Mouse (Mus musculus): Measurements from ENCODE around the gene Ncbp1. TPM values are rescaled to one million over a fixed set of nuclear protein-coding genes. Genes with fewer than 3 reads are reported as not detected.
A peak's percentile ranks its signal among the peaks of the same experiment; 100 is the strongest.

The Ncbp1 gene
- polyA plus RNA-seq, 1 experiment, result 17.0 TPM

- no peak overlapping the region for H3K27ac ChIP-seq (ENCODE audit: insufficient read depth, low read length)
- no peaks in the 10 kb centered on the region for H3K27me3 ChIP-seq (ENCODE audit: control insufficient read depth, insufficient read depth, low read length)
- DNase-seq (ENCODE audit: low read depth in 1 of 2, low spot score in 2 of 2), result no peak
- no peak overlapping the region for H3K4me3 ChIP-seq (ENCODE audit: extremely low read depth, insufficient read depth, insufficient read length)
- WGBS, result 64% methylated on average over 8 of the region's 8 CpGs
- no peaks in the 10 kb centered on the region for H3K4me1 ChIP-seq (ENCODE audit: control insufficient read depth, insufficient read depth, insufficient read length)
- H3K36me3 ChIP-seq (ENCODE audit: control insufficient read depth, insufficient read depth, low read length), result peaks cover 27% of the 10 kb centered on the region
- TF ChIP-seq POLR2A (IDR thresholded peaks at IDR 0.05; ENCODE audit: low read depth, low read length) (no peak), CTCF (IDR thresholded peaks at IDR 0.05; ENCODE audit: extremely low read depth, insufficient read depth, insufficient read length, insufficient replicate concordance) (no peak)
Observed at GRCm38 (mm10) chr4:46129311-46130004, 9.0 kb upstream of the Ncbp1 start.

- H3K27ac ChIP-seq (ENCODE audit: insufficient read depth, low read length), result no peak overlapping the region
- peaks cover 22% of the 10 kb centered on the region for H3K36me3 ChIP-seq (ENCODE audit: control insufficient read depth, insufficient read depth, low read length)
- DNase-seq (ENCODE audit: low read depth in 1 of 2, low spot score in 2 of 2), result peak in 1 of 2 experiments; percentile 41
- H3K4me3 ChIP-seq (ENCODE audit: extremely low read depth, insufficient read depth, insufficient read length), result no peak overlapping the region
- WGBS, result 83% methylated on average over 3 of the region's 3 CpGs
- peak; percentile 33; the same call in 1 of the 2 replicates for TF ChIP-seq CTCF (IDR thresholded peaks at IDR 0.05; ENCODE audit: extremely low read depth, insufficient read depth, insufficient read length, insufficient replicate concordance)
- no peak for TF ChIP-seq POLR2A (IDR thresholded peaks at IDR 0.05; ENCODE audit: low read depth, low read length)
- no peaks in the 10 kb centered on the region for H3K4me1 ChIP-seq (ENCODE audit: control insufficient read depth, insufficient read depth, insufficient read length)
- H3K27me3 ChIP-seq (ENCODE audit: control insufficient read depth, insufficient read depth, low read length), result no peaks in the 10 kb centered on the region
Observed at GRCm38 (mm10) chr4:46130221-46130620, 8.2 kb upstream of the Ncbp1 start.

GRCm38 (mm10) chr4:46131791-46132190 lies 6.6 kb upstream of the Ncbp1 start:
- DNase-seq (ENCODE audit: low read depth in 1 of 2, low spot score in 2 of 2), result no peak
- no peaks in the 10 kb centered on the region for H3K27me3 ChIP-seq (ENCODE audit: control insufficient read depth, insufficient read depth, low read length)
- no peaks in the 10 kb centered on the region for H3K4me1 ChIP-seq (ENCODE audit: control insufficient read depth, insufficient read depth, insufficient read length)
- no peak overlapping the region for H3K4me3 ChIP-seq (ENCODE audit: extremely low read depth, insufficient read depth, insufficient read length)
- no peak overlapping the region for H3K27ac ChIP-seq (ENCODE audit: insufficient read depth, low read length)
- WGBS, result 90% methylated on average over 6 of the region's 6 CpGs
- peaks cover 22% of the 10 kb centered on the region for H3K36me3 ChIP-seq (ENCODE audit: control insufficient read depth, insufficient read depth, low read length)
- TF ChIP-seq POLR2A (IDR thresholded peaks at IDR 0.05; ENCODE audit: low read depth, low read length) (no peak), CTCF (IDR thresholded peaks at IDR 0.05; ENCODE audit: extremely low read depth, insufficient read depth, insufficient read length, insufficient replicate concordance) (no peak)

GRCm38 (mm10) chr4:46137629-46138286 lies 655 bp upstream of the Ncbp1 start:
- peak overlapping the region; percentile 94 for H3K4me3 ChIP-seq (ENCODE audit: extremely low read depth, insufficient read depth, insufficient read length)
- DNase-seq (ENCODE audit: low read depth in 1 of 2, low spot score in 2 of 2), result no peak
- H3K36me3 ChIP-seq (ENCODE audit: control insufficient read depth, insufficient read depth, low read length), result peaks cover 4% of the 10 kb centered on the region; the same call in 1 of the 2 replicates
- H3K27me3 ChIP-seq (ENCODE audit: control insufficient read depth, insufficient read depth, low read length), result no peaks in the 10 kb centered on the region
- H3K4me1 ChIP-seq (ENCODE audit: control insufficient read depth, insufficient read depth, insufficient read length), result peaks cover 9% of the 10 kb centered on the region; the same call in 1 of the 2 replicates
- 9% methylated on average over 17 of the region's 17 CpGs for WGBS
- peak overlapping the region; percentile 94 for H3K27ac ChIP-seq (ENCODE audit: insufficient read depth, low read length)
- no peak for TF ChIP-seq POLR2A (IDR thresholded peaks at IDR 0.05; ENCODE audit: low read depth, low read length)
- TF ChIP-seq CTCF (IDR thresholded peaks at IDR 0.05; ENCODE audit: extremely low read depth, insufficient read depth, insufficient read length, insufficient replicate concordance), result no peak

- DNase-seq (ENCODE audit: low read depth in 1 of 2, low spot score in 2 of 2), result no peak
- TF ChIP-seq CTCF (IDR thresholded peaks at IDR 0.05; ENCODE audit: extremely low read depth, insufficient read depth, insufficient read length, insufficient replicate concordance), result peak; percentile 3; the same call in 1 of the 2 replicates
- TF ChIP-seq POLR2A (IDR thresholded peaks at IDR 0.05; ENCODE audit: low read depth, low read length), result no peak
- Histone ChIP-seq H3K27me3 (ENCODE audit: control insufficient read depth, insufficient read depth, low read length) (no peaks in the 10 kb centered on the region), H3K4me3 (ENCODE audit: extremely low read depth, insufficient read depth, insufficient read length) (no peak overlapping the region), H3K36me3 (ENCODE audit: control insufficient read depth, insufficient read depth, low read length) (peaks cover 16% of the 10 kb centered on the region), H3K4me1 (ENCODE audit: control insufficient read depth, insufficient read depth, insufficient read length) (peaks cover 5% of the 10 kb centered on the region; the same call in 1 of the 2 replicates), H3K27ac (ENCODE audit: insufficient read depth, low read length) (no peak overlapping the region)
- 80% methylated on average over 3 of the region's 3 CpGs for WGBS
Observed at GRCm38 (mm10) chr4:46144323-46144722, 5.9 kb downstream of the Ncbp1 start.

DNA sequence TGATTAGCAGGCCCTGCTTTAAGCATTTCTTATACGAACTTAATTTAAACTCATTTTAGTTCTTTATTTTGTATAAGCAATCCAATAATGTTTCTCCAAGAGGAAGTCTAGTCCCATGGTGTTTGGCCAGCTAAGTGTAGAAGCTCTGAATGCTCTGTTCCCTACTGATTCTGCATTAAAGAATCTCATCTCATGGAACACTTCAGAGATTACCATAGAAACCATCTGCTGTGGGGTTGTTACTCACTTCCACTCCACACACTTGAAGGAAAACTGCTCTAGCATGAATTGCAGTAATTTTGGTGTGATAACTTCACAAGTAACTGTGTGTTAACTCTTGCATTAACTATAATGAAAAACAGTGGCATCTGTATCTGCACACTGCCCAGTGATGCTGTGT lies 8.5 kb downstream of the Ncbp1 start:
- WGBS, result 97% methylated on average over 1 of the region's 1 CpGs
- no peaks in the 10 kb centered on the region for H3K27me3 ChIP-seq (ENCODE audit: control insufficient read depth, insufficient read depth, low read length)
- DNase-seq (ENCODE audit: low read depth in 1 of 2, low spot score in 2 of 2), result no peak
- H3K36me3 ChIP-seq (ENCODE audit: control insufficient read depth, insufficient read depth, low read length), result peaks cover 28% of the 10 kb centered on the region
- no peak for TF ChIP-seq CTCF (IDR thresholded peaks at IDR 0.05; ENCODE audit: extremely low read depth, insufficient read depth, insufficient read length, insufficient replicate concordance)
- no peak for TF ChIP-seq POLR2A (IDR thresholded peaks at IDR 0.05; ENCODE audit: low read depth, low read length)
- no peak overlapping the region for H3K4me3 ChIP-seq (ENCODE audit: extremely low read depth, insufficient read depth, insufficient read length)
- H3K4me1 ChIP-seq (ENCODE audit: control insufficient read depth, insufficient read depth, insufficient read length), result no peaks in the 10 kb centered on the region
- no peak overlapping the region for H3K27ac ChIP-seq (ENCODE audit: insufficient read depth, low read length)
